ENCODE assay signal across 8 mouse cellular contexts in the genomic region with DNA sequence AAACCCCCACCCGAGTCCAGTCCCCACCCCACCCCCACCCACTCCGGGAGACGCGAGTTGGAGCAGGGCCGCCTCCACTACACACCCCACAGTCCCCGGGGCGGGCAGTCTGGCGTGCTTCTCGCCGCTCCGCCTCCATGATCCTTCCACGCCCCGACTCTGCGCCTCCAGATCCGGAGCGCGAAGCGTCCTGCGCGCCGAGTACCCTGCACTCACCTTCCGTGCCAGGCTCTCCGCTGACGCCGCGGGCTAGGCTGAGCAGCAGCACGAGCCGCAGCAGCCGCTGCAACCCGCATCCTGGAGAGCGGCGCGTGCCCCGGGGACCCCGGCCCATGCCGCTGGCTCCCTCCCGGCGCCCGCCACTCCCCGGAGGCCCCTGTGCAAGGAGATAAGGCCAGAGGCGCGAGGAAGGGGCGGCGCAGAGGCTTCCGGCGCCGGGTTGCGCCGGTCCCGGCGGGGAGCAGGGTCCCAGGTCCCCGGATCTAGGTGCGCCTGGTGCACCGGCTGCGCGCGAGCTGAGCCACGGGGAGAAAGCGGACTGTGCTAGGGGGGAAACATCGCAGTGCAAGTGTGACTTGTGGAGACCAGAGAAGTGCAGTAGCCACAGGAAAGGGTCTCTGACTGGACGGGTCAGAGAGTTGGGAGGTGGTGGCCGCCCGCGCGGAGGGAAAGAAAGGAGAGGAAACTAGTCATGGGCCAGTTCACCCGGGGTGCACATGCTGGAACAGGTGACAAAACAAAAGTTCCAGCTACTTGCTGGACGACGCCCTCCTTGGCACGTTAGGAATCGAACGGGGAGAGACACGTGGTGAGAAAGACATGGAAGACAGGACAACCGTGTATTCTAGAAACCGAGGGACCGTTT. TPM values are rescaled to one million over a fixed set of nuclear protein-coding genes. Genes with fewer than 3 reads are reported as not detected.
DNase-seq lines count a peak whose midpoint lies in the region; ATAC-seq and TF ChIP-seq lines count a peak whose summit lies in the region.

A gene (minus strand): TSS at position 644 of the 865 bp plus-strand sequence.

- WGBS in hindbrain, embryonic 14.5 days = under 1% methylated on average over 74 of the region's 75 CpGs

- TF ChIP-seq POLR2A in ES-Bruce4 (IDR thresholded peaks at IDR 0.05; ENCODE audit: insufficient read depth, low read length) = no peak

- no peak for TF ChIP-seq CTCF in ES-Bruce4 (IDR thresholded peaks at IDR 0.05; ENCODE audit: low read depth, low read length)

- no peak for TF ChIP-seq EP300 in ES-Bruce4 (IDR thresholded peaks at IDR 0.05; ENCODE audit: insufficient read depth, low read depth, low read length)

- H3K27me3 ChIP-seq in ES-Bruce4 (ENCODE audit: control insufficient read depth, insufficient read depth, low read length, poor library complexity, severe bottlenecking) = peaks cover 14% of the 10 kb centered on the region
- H3K27me3 ChIP-seq in hindbrain, embryonic 14.5 days (ENCODE audit: control insufficient read depth, insufficient read depth, low read length) = peaks cover 12% of the 10 kb centered on the region; the same call in 1 of the 2 replicates

- H3K4me2 ChIP-seq in hindbrain, embryonic 14.5 days (replicated peaks) = peak within 1 kb of the TSS; percentile 100

- DNase-seq in c-Kit-negative CD71-positive TER-119-positive erythroid progenitor cells, embryonic 14.5 days (ENCODE audit: low read depth, low spot score) = peak; percentile 47
- DNase-seq in frontal cortex, postnatal 14 days (ENCODE audit: low spot score in 2 of 2) = peak; percentile 9 to 40
- DNase-seq in hindbrain, embryonic 14.5 days (ENCODE audit: low spot score) = peak; percentile 56
- DNase-seq in left cerebral cortex, adult 11 months (ENCODE audit: low spot score) = peak; percentile 33
- DNase-seq in lung, postnatal 36 days = peak; percentile 72
- DNase-seq in retina, postnatal 1 day = peak; percentile 74
- DNase-seq in thymus, postnatal 4 days = peak; percentile 85

- H3K36me3 ChIP-seq in ES-Bruce4 (ENCODE audit: control insufficient read depth, insufficient read depth, low read length, poor library complexity, severe bottlenecking) = no peaks in the 10 kb centered on the region
- no peaks in the 10 kb centered on the region for H3K36me3 ChIP-seq in hindbrain, embryonic 14.5 days (replicated peaks; ENCODE audit: control insufficient read depth, insufficient read depth)

- no peaks in the 10 kb centered on the region for H3K9me3 ChIP-seq in ES-Bruce4 (replicated peaks; ENCODE audit: control insufficient read depth, insufficient read depth, low read length, poor library complexity, severe bottlenecking)
- H3K9me3 ChIP-seq in hindbrain, embryonic 14.5 days (ENCODE audit: control insufficient read depth, low read length) = no peaks in the 10 kb centered on the region

- H3K27ac ChIP-seq in ES-Bruce4 (ENCODE audit: insufficient read depth, low read length) = no peak within 1 kb of the TSS
- no peak within 1 kb of the TSS for H3K27ac ChIP-seq in hindbrain, embryonic 14.5 days

- peak within 1 kb of the TSS; percentile 75 for H3K4me3 ChIP-seq in ES-Bruce4 (ENCODE audit: low read depth, low read length)
- peak within 1 kb of the TSS; percentile 76 for H3K4me3 ChIP-seq in hindbrain, embryonic 14.5 days (replicated peaks; ENCODE audit: low read length)

- ATAC-seq in hindbrain, embryonic 14.5 days (ENCODE audit: low FRiP score) = peak; percentile 87

- H3K9ac ChIP-seq in ES-Bruce4 (ENCODE audit: low read depth, poor library complexity, severe bottlenecking) = peak within 1 kb of the TSS; percentile 78
- peak within 1 kb of the TSS; percentile 78 for H3K9ac ChIP-seq in hindbrain, embryonic 14.5 days

- H3K4me1 ChIP-seq in ES-Bruce4 (ENCODE audit: control insufficient read depth, insufficient read depth, low read length) = no peaks in the 10 kb centered on the region
- 0 out of 2 replicates have a peak, but pooled peaks cover 5% of the 10 kb centered on the region for H3K4me1 ChIP-seq in hindbrain, embryonic 14.5 days (replicated peaks; ENCODE audit: control insufficient read depth, insufficient read depth, low read length)

RNA-seq across cellular contexts. Expression of the gene that starts here (rescaled TPM):
- 7.6 and 9.7 TPM in 2 replicates for polyA plus RNA-seq in ES-Bruce4 (2011; ENCODE audit: insufficient read depth, insufficient read length, low read depth, missing spikeins)
- 1.2 and 1.4 TPM in 2 replicates for polyA plus RNA-seq in hindbrain, embryonic 14.5 days (2014; fragmentation: Nextera tagmentation; extraction: Ambion mirVana)

Comparison
In these comparisons a context has a peak if more than half of its experiments do, and no peak if none do; other contexts are left out.
1. DNase-seq: peak in every context shown above with its lines; median percentile 85 in thymus, postnatal 4 days; 74 in retina, postnatal 1 day; 72 in lung, postnatal 36 days; 56 in hindbrain, embryonic 14.5 days; 47 in c-Kit-negative CD71-positive TER-119-positive erythroid progenitor cells, embryonic 14.5 days; 33 in left cerebral cortex, adult 11 months; 24 in frontal cortex, postnatal 14 days.